Mouse (Mus musculus) liver, embryonic 14.5 days (tissue): ENCODE results near the gene Pgm2l1. TPM values are rescaled to one million over a fixed set of nuclear protein-coding genes. Genes with fewer than 3 reads are reported as not detected.

ENCODE experiments used
- ATAC-seq: fragments of 200-750 bp; cut with Nextera tagmentation; 2 replicates; pipeline ENCODE4 v1.8.0; 2017; ENCODE audit warnings: moderate number of reproducible peaks, mild to moderate bottlenecking, moderate library complexity; ENCODE audit not compliant: insufficient read depth
- DNase-seq, 3 experiments: peaks; one replicate each; pipeline ENCODE4 v3.0.0-alpha.2; 2012 to 2013; ENCODE audit warnings: low read depth in 3 of 3, low spot score in 3 of 3
- H3K27ac ChIP-seq: fragments of 300-500 bp; sonication (generic); 2 replicates; pipeline ENCODE4 v1.5.1; 2014; ENCODE audit warnings: moderate library complexity, mild to moderate bottlenecking, control low read depth, inconsistent platforms
- H3K27me3 ChIP-seq: fragments of 300-500 bp; sonication (generic); 2 replicates; pipeline ENCODE4 v1.6.1; 2014; ENCODE audit warnings: mild to moderate bottlenecking, low read length, moderate library complexity; ENCODE audit not compliant: control insufficient read depth, insufficient read depth
- H3K36me3 ChIP-seq: fragments of 300-500 bp; sonication (generic); replicated peaks from 2 replicates; pipeline ENCODE4 v1.6.1; 2014; ENCODE audit warnings: low read depth; ENCODE audit not compliant: control insufficient read depth, insufficient read depth
- H3K4me1 ChIP-seq, 2 experiments: fragments of 200-500 bp in 1 of 2; fragments of 300-500 bp in 1 of 2; sonication (generic) in 1 of 2; replicated peaks; 2 replicates each; pipeline ENCODE4 v1.6.1; 2012 to 2014; ENCODE audit warnings: antibody characterized with exemption in 1 of 2, inconsistent platforms in 1 of 2, low read length in 1 of 2; ENCODE audit not compliant: control insufficient read depth in 2 of 2, insufficient read depth in 2 of 2
- H3K4me2 ChIP-seq: fragments of 300-500 bp; sonication (generic); 2 replicates; pipeline ENCODE4 v1.6.1; 2014; ENCODE audit warnings: low read depth, mild to moderate bottlenecking, control low read depth, moderate library complexity
- H3K4me3 ChIP-seq, 2 experiments: fragments of 200-500 bp in 1 of 2; fragments of 300-500 bp in 1 of 2; sonication (generic) in 1 of 2; 2 replicates each; pipeline ENCODE4 v1.5.1; 2012 to 2014; ENCODE audit warnings: low read depth in 2 of 2, low read length in 2 of 2, mild to moderate bottlenecking in 2 of 2, control low read depth in 1 of 2, inconsistent platforms in 1 of 2, moderate library complexity in 1 of 2; ENCODE audit not compliant: insufficient read depth in 1 of 2
- H3K9ac ChIP-seq: fragments of 300-500 bp; sonication (generic); replicated peaks from 2 replicates; pipeline ENCODE4 v1.6.1; 2014; ENCODE audit warnings: mild to moderate bottlenecking, control low read depth, moderate library complexity
- H3K9me3 ChIP-seq: fragments of 300-500 bp; sonication (generic); 2 replicates; pipeline ENCODE4 v1.6.1; 2016; ENCODE audit warnings: low read length, mixed read lengths; ENCODE audit not compliant: control insufficient read depth
- CTCF ChIP-seq: IDR thresholded peaks from 2 replicates; pipeline ENCODE4 v1.5.1; 2016; ENCODE audit warnings: antibody characterized with exemption, low read depth, control low read depth
- EP300 ChIP-seq: IDR thresholded peaks from 2 replicates; pipeline ENCODE4 v1.6.1; 2016; ENCODE audit warnings: antibody characterized with exemption, low read depth
- WGBS: fragments of 180-500 bp; shearing (Covaris S2); extraction: QIAGEN DNeasy Blood & Tissue Kit; methylation state at CpG from one replicate; pipeline ENCODE4 v1.1.7; 2014; ENCODE audit not compliant: insufficient replicate concordance; 5-methylcytosine and 5-hydroxymethylcytosine counted together
- polyA plus RNA-seq, 2 experiments: library from polyadenylated mRNA; depleted of rRNA in 1 of 2; stranded (reverse) in 1 of 2; unstranded in 1 of 2; fragments of >200 nt; fragmentation: Nextera tagmentation in 1 of 2; extraction: Ambion mirVana in 1 of 2; gene quantifications; 2 replicates each; pipeline versions ENCODE4 v1.2.1 to v1.2.3; 2012 to 2014

The Pgm2l1 gene
- polyA plus RNA-seq, 2 experiments: 1.3 to 2.4 TPM

DNA sequence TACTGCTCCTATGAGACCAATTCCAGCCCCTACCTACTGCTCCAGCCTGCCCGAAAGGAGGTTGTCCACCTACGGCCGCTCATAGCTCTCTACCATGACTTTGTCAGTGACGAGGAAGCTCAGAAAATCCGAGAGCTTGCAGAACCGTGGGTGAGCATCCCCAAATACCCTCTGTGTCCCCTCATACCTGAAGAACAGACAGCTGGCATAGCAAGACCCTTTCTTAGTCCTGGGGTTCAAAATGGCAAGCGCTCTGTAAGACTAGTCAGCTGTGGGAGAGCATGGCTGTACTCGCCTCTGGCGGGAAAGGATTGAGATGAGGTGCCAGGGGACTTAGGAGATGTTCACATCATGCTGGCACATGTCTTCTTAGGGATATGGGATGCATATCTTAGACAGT, 78.7 kb downstream of the Pgm2l1 start:
- Histone ChIP-seq H3K4me1 (peaks cover 3 to 6% of the 10 kb centered on the region in 2 experiments; a peak in 2 of 4 replicates), H3K9me3 (no peaks in the 10 kb centered on the region), H3K36me3 (no peaks in the 10 kb centered on the region), H3K27ac (no peak overlapping the region), H3K4me2 (no peak overlapping the region), H3K27me3 (no peaks in the 10 kb centered on the region), H3K9ac (no peak overlapping the region), H3K4me3 (no peak overlapping the region)
- ATAC-seq (no peak), DNase-seq (no peak)
- 77% methylated on average over 9 of the region's 9 CpGs for WGBS
- TF ChIP-seq EP300 (no peak), CTCF (no peak)

DNA sequence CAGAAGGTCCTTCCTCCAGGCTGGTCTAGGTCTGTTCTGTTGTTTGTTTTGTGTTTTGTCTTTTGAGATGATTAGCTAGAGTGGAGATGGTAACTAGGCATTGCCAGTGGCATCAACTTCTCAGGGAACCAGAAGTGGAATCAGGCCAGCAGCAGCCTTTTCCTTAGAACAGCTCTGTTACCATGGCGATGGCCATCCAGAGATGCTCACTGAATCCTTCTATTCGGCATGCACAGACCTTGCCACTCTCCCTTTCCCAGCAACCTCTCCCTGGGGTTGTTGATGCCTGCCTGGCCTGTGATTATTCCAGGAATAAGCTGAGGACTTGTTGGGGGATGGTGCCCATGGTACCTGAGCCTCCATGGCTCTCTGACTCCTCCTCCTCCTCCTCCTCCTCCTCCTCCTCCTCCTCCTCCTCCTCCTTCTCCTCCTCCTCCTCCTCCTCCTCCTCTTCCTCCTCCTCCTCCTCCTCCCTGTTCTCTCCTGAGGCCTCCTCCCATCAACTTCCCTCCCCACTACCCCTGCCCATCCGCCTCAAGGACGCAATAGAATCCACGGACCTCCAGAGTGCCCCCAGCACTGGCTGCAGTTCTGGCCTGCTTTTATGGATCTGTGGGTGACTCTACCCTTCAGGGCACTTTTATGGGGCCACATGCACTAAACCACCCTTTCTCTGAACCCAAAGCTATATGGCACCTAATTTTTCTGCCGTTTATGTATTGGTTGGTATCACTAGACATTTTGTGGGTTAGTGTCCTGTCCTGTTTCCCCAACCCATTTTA, 80.9 kb downstream of the Pgm2l1 start:
- Histone ChIP-seq H3K27ac (no peak overlapping the region), H3K36me3 (no peaks in the 10 kb centered on the region), H3K9ac (no peak overlapping the region), H3K4me3 (no peak overlapping the region), H3K9me3 (no peaks in the 10 kb centered on the region), H3K27me3 (no peaks in the 10 kb centered on the region), H3K4me2 (no peak overlapping the region), H3K4me1 (peaks cover 3 to 8% of the 10 kb centered on the region in 2 experiments; a peak in 3 of 4 replicates)
- WGBS: 64% methylated on average over 6 of the region's 6 CpGs
- no peak for DNase-seq
- ATAC-seq: no peak
- TF ChIP-seq CTCF (no peak), EP300 (no peak)

DNA sequence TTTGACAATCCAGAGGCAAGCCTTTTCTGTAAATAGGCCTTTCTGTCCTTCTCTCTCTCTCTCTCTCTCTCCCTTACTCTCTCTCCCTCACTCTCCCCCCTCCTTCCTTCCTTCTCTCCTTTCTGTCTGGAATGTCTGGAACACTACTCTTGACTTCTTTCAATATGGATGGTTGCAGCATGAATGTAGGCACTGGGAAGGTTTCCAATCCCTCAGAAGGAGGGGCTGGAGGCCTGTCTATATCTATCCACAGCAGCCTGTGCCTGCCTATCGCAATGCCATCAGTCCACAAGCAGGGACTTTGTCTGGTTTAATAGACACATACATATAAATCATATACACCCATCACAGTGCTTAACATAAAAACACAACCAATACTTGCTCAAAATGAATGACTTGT, 82.0 kb downstream of the Pgm2l1 start:
- Histone ChIP-seq H3K9ac (no peak overlapping the region), H3K4me3 (no peak overlapping the region), H3K36me3 (no peaks in the 10 kb centered on the region), H3K27ac (no peak overlapping the region), H3K9me3 (no peaks in the 10 kb centered on the region), H3K27me3 (no peaks in the 10 kb centered on the region), H3K4me2 (no peak overlapping the region), H3K4me1 (peaks cover 3 to 8% of the 10 kb centered on the region in 2 experiments; a peak in 3 of 4 replicates)
- DNase-seq (no peak), ATAC-seq (no peak)
- TF ChIP-seq EP300 (0 out of 2 replicates have a peak, but pooled peaks have one; percentile 20), CTCF (no peak)
- WGBS: 33% methylated on average over 1 of the region's 1 CpGs

DNA sequence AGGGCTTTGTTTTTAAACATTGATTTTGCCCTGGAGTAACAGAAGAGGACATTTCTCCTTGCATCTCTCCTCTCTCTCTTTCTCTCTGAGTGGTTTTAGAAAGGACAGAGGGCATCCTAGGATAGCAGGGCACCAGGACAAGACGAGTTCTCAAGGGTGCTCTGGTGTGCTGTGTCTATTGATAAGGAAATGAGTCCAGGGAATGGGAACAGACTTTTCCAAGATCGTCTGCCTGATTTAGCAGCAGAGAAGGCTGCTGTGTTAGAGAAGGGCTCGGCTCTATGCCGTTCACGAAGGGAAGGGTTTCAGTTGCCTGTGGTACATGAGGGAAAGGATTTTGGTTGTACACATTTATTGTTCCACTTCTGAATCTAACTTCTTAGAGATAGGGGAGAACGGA, 82.5 kb downstream of the Pgm2l1 start:
- DNase-seq: no peak
- peaks cover 3 to 8% of the 10 kb centered on the region in 2 experiments; a peak in 3 of 4 replicates for H3K4me1 ChIP-seq
- TF ChIP-seq EP300 (no peak), CTCF (no peak)
- H3K4me3 ChIP-seq: no peak overlapping the region
- no peaks in the 10 kb centered on the region for H3K9me3 ChIP-seq
- no peaks in the 10 kb centered on the region for H3K27me3 ChIP-seq
- H3K9ac ChIP-seq: no peak overlapping the region
- H3K36me3 ChIP-seq: no peaks in the 10 kb centered on the region
- 49% methylated on average over 6 of the region's 6 CpGs for WGBS
- H3K4me2 ChIP-seq: no peak overlapping the region
- ATAC-seq: no peak
- no peak overlapping the region for H3K27ac ChIP-seq

- peaks cover 3 to 8% of the 10 kb centered on the region in 2 experiments; a peak in 3 of 4 replicates for H3K4me1 ChIP-seq
- no peaks in the 10 kb centered on the region for H3K36me3 ChIP-seq
- H3K27me3 ChIP-seq: no peaks in the 10 kb centered on the region
- TF ChIP-seq EP300 (no peak), CTCF (no peak)
- no peaks in the 10 kb centered on the region for H3K9me3 ChIP-seq
- no peak overlapping the region for H3K4me3 ChIP-seq
- DNase-seq: no peak
- ATAC-seq: no peak
- H3K9ac ChIP-seq: no peak overlapping the region
- WGBS: 54% methylated on average over 12 of the region's 12 CpGs
- H3K27ac ChIP-seq: no peak overlapping the region
- H3K4me2 ChIP-seq: no peak overlapping the region
These were observed 83.1 kb downstream of the Pgm2l1 start for GRCm38 (mm10) chr7:100310290-100310689.
